Mouse (Mus musculus) spleen, adult 2 months (tissue): Measurements from ENCODE around the gene Cog8.
"Not testable (repeated sequence)": the region's sequence is repeated elsewhere in the genome, so short reads cannot be mapped to it uniquely, and the experiment has no call there.

Experiments
- CTCF ChIP-seq: fragments of 200-500 bp; IDR thresholded peaks from 2 replicates; pipeline ENCODE4 v1.5.1; 2011; ENCODE audit warnings: mild to moderate bottlenecking, inconsistent platforms; ENCODE audit not compliant: insufficient read depth, insufficient read length, insufficient replicate concordance; ENCODE audit errors: extremely low read depth
- POLR2A ChIP-seq: fragments of 200-500 bp; IDR thresholded peaks from 2 replicates; pipeline ENCODE4 v1.6.1; 2011; ENCODE audit warnings: low read depth, low read length, inconsistent platforms

DNA sequence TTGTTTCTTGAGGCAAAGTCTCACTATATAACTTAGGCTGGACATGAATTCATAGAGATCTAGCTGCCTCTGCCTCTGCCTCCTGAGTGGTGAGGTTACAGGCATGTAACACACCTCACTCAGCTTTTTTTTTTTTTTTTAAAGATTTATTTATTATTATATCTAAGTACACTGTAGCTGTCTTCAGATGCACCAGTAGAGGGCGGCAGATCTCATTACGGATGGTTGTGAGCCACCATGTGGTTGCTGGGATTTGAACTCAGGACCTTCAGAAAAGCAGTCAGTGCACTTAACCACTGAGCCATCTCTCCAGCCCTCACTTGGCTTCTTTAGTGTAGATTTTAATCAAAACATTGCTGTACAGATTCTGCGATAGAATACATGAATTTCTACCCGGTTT lies 60.1 kb downstream of the Cog8 start:
- not testable (repeated sequence) for TF ChIP-seq CTCF, POLR2A
